Mouse (Mus musculus): ENCODE measurements around the gene Hfm1. TPM values are rescaled to one million over a fixed set of nuclear protein-coding genes. Genes with fewer than 3 reads are reported as not detected.

Hfm1 gene
- polyA plus RNA-seq, 1 experiment from 2014 or later = 0.08 TPM

DNA sequence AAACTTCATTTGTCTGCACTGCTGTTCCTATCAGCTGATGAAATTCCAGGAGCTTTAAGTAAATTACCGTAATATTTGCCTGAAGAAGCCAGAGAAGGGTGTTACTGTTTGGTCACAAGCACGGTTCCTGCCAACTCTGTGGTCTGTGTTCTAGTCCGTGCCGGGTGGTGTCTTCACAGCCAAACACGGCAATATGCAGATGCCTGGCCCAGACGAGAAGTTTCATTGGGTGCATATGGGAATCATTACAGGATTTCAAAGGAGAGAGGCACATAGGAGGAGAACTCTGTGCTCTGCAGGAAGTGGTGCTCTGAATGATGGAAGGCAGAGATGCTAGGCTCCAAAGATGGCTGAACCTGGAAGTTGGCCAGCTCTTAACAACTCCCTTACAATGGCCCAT lies 94.7 kb downstream of the Hfm1 start:
- no peak overlapping the region for H3K27ac ChIP-seq (ENCODE audit: low read length)
- no peaks in the 10 kb centered on the region for H3K9me3 ChIP-seq (ENCODE audit: low read length)
- H3K4me1 ChIP-seq (ENCODE audit: insufficient read depth, low read depth, low read length) = no peaks in the 10 kb centered on the region
- no peak overlapping the region for H3K9ac ChIP-seq (replicated peaks; ENCODE audit: low read depth)
- H3K4me2 ChIP-seq (replicated peaks; ENCODE audit: low read depth, low read length) = no peak overlapping the region
- no peak for DNase-seq (ENCODE audit: low spot score)
- H3K4me3 ChIP-seq (ENCODE audit: low read depth, low read length) = no peak overlapping the region
- H3K36me3 ChIP-seq (ENCODE audit: insufficient read depth, low read length) = no peaks in the 10 kb centered on the region
- TF ChIP-seq CTCF (IDR thresholded peaks at IDR 0.05) (no peak), EP300 (IDR thresholded peaks at IDR 0.05) (no peak)
- H3K27me3 ChIP-seq (replicated peaks; ENCODE audit: insufficient read depth, low read length) = no peaks in the 10 kb centered on the region
- ATAC-seq = no peak
- WGBS = 77% methylated on average over 6 of the region's 6 CpGs

DNA sequence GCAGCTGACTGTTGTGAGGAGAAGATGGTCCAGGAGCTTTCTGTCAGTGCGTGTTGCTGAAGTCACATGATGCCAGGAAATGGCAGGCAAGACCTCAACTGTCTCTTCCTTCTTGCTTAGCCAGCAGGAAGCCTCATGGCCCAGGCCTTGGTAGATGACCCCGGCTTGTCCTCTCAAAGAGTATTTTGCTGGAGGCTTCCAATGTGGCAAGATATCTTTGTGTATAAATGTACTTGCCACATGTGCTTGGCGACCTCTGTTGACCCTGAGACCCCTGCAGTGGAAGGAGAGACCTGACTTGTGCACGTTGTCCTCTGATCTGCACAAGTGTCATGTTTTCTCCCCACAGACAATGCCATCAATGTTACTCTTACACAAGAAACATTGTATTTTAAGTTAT lies 95.3 kb downstream of the Hfm1 start:
- ATAC-seq = no peak
- Histone ChIP-seq H3K4me2 (replicated peaks; ENCODE audit: low read depth, low read length) (no peak overlapping the region), H3K4me3 (ENCODE audit: low read depth, low read length) (no peak overlapping the region), H3K4me1 (ENCODE audit: insufficient read depth, low read depth, low read length) (no peaks in the 10 kb centered on the region), H3K36me3 (ENCODE audit: insufficient read depth, low read length) (no peaks in the 10 kb centered on the region), H3K9me3 (ENCODE audit: low read length) (no peaks in the 10 kb centered on the region), H3K9ac (replicated peaks; ENCODE audit: low read depth) (no peak overlapping the region), H3K27ac (ENCODE audit: low read length) (no peak overlapping the region), H3K27me3 (replicated peaks; ENCODE audit: insufficient read depth, low read length) (no peaks in the 10 kb centered on the region)
- TF ChIP-seq CTCF (IDR thresholded peaks at IDR 0.05) (no peak), EP300 (IDR thresholded peaks at IDR 0.05) (no peak)
- WGBS = 59% methylated on average over 4 of the region's 4 CpGs
- no peak for DNase-seq (ENCODE audit: low spot score)

DNA sequence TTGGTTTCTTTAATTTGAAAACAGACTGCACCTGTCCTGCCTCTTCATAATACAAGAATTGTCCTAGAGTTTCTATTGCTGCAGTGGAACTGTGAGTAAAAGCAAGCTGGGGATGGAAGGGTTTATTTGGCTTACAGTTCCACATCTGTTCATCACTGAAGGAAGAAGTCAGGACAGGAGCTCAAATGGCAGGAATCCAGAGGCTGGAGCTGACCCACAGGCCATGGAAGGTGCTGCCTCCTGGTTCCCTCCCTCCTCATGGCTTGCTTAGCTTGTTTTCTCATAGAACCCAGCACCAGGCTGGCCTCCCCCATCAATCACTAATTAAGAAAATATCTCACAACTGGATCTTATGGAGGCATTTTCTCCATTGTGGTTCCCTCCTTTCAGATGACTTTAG lies 99.4 kb downstream of the Hfm1 start:
- H3K36me3 ChIP-seq (ENCODE audit: insufficient read depth, low read length) = no peaks in the 10 kb centered on the region
- no peak overlapping the region for H3K27ac ChIP-seq (ENCODE audit: low read length)
- no peak for DNase-seq (ENCODE audit: low spot score)
- no peak overlapping the region for H3K4me2 ChIP-seq (replicated peaks; ENCODE audit: low read depth, low read length)
- no peaks in the 10 kb centered on the region for H3K4me1 ChIP-seq (ENCODE audit: insufficient read depth, low read depth, low read length)
- H3K27me3 ChIP-seq (replicated peaks; ENCODE audit: insufficient read depth, low read length) = no peaks in the 10 kb centered on the region
- no peaks in the 10 kb centered on the region for H3K9me3 ChIP-seq (ENCODE audit: low read length)
- TF ChIP-seq CTCF (IDR thresholded peaks at IDR 0.05) (no peak), EP300 (IDR thresholded peaks at IDR 0.05) (no peak)
- H3K4me3 ChIP-seq (ENCODE audit: low read depth, low read length) = no peak overlapping the region
- H3K9ac ChIP-seq (replicated peaks; ENCODE audit: low read depth) = no peak overlapping the region
- no peak for ATAC-seq

DNA sequence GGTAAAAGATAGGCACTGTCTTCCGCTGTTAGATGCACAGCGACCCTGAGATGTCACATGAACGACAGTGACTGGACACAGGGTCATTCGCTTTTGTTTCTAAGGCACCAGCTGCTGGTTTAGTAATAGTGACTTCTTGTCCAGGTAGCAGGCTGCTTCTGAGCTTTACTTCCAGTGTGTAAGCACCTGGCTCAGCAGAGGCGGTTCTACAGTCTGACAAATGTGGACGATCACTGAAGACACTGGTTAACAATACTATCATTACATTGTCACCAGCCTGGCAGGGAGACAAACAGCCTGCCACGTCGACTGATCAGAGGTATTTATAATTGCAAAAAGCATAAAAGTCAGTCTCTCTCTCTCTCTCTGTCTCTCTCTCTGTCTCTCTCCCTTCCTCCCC lies 100.1 kb downstream of the Hfm1 start:
- 0 out of 2 replicates have a peak overlapping the region, but pooled peaks have one; percentile 52 for H3K4me2 ChIP-seq (replicated peaks; ENCODE audit: low read depth, low read length)
- ATAC-seq (no peak), DNase-seq (ENCODE audit: low spot score) (no peak)
- no peak overlapping the region for H3K9ac ChIP-seq (replicated peaks; ENCODE audit: low read depth)
- H3K4me1 ChIP-seq (ENCODE audit: insufficient read depth, low read depth, low read length) = no peaks in the 10 kb centered on the region
- TF ChIP-seq EP300 (IDR thresholded peaks at IDR 0.05) (no peak), CTCF (IDR thresholded peaks at IDR 0.05) (no peak)
- H3K4me3 ChIP-seq (ENCODE audit: low read depth, low read length) = no peak overlapping the region
- H3K27me3 ChIP-seq (replicated peaks; ENCODE audit: insufficient read depth, low read length) = no peaks in the 10 kb centered on the region
- no peaks in the 10 kb centered on the region for H3K36me3 ChIP-seq (ENCODE audit: insufficient read depth, low read length)
- no peak overlapping the region for H3K27ac ChIP-seq (ENCODE audit: low read length)
- WGBS = 65% methylated on average over 8 of the region's 8 CpGs
- no peaks in the 10 kb centered on the region for H3K9me3 ChIP-seq (ENCODE audit: low read length)

DNA sequence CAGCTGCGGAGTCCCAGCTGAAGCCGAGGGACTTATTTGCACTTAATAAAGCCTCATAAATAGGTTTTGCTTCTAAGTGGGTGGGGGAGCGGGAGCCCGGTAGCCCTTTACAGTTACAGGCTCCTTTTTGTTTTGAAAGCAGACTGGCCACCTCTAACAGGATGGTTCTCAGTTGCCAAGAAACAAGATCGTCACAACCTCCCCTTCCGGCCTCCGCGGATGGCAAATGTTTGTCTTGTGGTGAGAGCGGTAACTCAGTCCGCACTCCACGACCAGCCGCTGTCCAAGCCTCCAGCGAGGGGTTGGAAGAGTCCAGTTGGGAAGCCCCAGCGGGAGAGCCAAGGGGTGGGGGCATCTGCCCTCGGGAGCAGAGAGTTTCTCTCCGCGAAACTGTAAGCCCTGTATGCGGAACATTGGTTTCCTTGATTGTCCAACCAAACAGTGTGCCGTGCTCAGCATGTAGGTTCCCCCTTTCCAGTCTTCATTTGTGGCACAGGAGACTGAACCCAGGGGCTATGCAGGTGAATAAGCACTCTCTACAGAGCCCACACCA lies 100.7 kb downstream of the Hfm1 start:
- Histone ChIP-seq H3K36me3 (ENCODE audit: insufficient read depth, low read length) (no peaks in the 10 kb centered on the region), H3K9ac (replicated peaks; ENCODE audit: low read depth) (no peak overlapping the region), H3K27ac (ENCODE audit: low read length) (no peak overlapping the region), H3K4me2 (replicated peaks; ENCODE audit: low read depth, low read length) (peak overlapping the region; percentile 52), H3K4me1 (ENCODE audit: insufficient read depth, low read depth, low read length) (no peaks in the 10 kb centered on the region), H3K9me3 (ENCODE audit: low read length) (no peaks in the 10 kb centered on the region), H3K4me3 (ENCODE audit: low read depth, low read length) (peak overlapping the region; percentile 25; the same call in 1 of the 2 replicates), H3K27me3 (replicated peaks; ENCODE audit: insufficient read depth, low read length) (no peaks in the 10 kb centered on the region)
- ATAC-seq = peak; percentile 30; the same call in 1 of the 2 replicates
- DNase-seq (ENCODE audit: low spot score) = peak; percentile 51
- TF ChIP-seq CTCF (IDR thresholded peaks at IDR 0.05) (no peak), EP300 (IDR thresholded peaks at IDR 0.05) (no peak)
- 10% methylated on average over 19 of the region's 19 CpGs for WGBS

DNA sequence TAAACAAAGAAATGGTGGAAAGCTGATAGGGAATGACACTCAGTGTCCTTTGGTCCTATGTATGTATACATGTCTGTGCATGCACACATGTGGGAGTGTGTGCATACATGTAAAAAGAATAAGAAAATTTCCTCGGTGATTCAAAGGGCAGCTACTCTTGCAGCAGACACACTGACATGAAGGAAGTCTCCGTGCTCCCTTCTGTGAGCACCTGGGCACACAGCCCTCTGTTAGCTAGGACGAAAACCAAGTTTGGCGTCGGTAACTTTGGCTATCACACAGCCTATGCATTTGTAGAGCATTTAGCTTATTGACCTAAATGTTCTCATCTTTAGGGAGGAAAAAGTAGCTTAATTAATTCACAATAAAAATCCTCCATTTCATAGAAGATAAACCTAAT lies 101.4 kb downstream of the Hfm1 start:
- TF ChIP-seq CTCF (IDR thresholded peaks at IDR 0.05) (no peak), EP300 (IDR thresholded peaks at IDR 0.05) (no peak)
- Histone ChIP-seq H3K27ac (ENCODE audit: low read length) (no peak overlapping the region), H3K9ac (replicated peaks; ENCODE audit: low read depth) (no peak overlapping the region), H3K9me3 (ENCODE audit: low read length) (no peaks in the 10 kb centered on the region), H3K4me3 (ENCODE audit: low read depth, low read length) (no peak overlapping the region), H3K27me3 (replicated peaks; ENCODE audit: insufficient read depth, low read length) (no peaks in the 10 kb centered on the region), H3K4me2 (replicated peaks; ENCODE audit: low read depth, low read length) (no peak overlapping the region), H3K4me1 (ENCODE audit: insufficient read depth, low read depth, low read length) (no peaks in the 10 kb centered on the region), H3K36me3 (ENCODE audit: insufficient read depth, low read length) (no peaks in the 10 kb centered on the region)
- ATAC-seq = no peak
- WGBS = 83% methylated on average over 5 of the region's 5 CpGs
- DNase-seq (ENCODE audit: low spot score) = no peak

DNA sequence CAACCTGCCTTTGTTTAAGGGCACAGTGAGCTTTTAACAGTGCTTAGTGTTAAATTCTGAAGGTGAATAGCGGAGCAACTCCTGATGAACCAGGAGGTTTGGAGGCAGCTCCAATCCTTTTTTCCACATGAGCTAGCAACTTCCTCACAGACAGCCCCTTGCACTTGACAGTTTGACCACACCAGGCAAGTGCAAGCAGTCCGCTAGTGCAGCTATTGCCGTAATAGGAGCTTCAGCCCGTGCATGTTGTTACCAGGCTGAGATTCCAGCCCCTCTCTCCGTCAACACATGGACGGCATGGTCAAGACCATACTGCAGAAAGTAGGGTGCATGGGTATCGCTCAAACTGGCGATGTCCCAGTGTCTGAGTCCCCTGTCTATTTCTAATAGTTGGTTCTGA lies 106.5 kb downstream of the Hfm1 start:
- DNase-seq (ENCODE audit: low spot score) = no peak
- ATAC-seq = no peak
- Histone ChIP-seq H3K9ac (replicated peaks; ENCODE audit: low read depth) (no peak overlapping the region), H3K9me3 (ENCODE audit: low read length) (no peaks in the 10 kb centered on the region), H3K4me3 (ENCODE audit: low read depth, low read length) (no peak overlapping the region), H3K4me2 (replicated peaks; ENCODE audit: low read depth, low read length) (no peak overlapping the region), H3K27me3 (replicated peaks; ENCODE audit: insufficient read depth, low read length) (no peaks in the 10 kb centered on the region), H3K4me1 (ENCODE audit: insufficient read depth, low read depth, low read length) (no peaks in the 10 kb centered on the region), H3K36me3 (ENCODE audit: insufficient read depth, low read length) (no peaks in the 10 kb centered on the region), H3K27ac (ENCODE audit: low read length) (no peak overlapping the region)
- TF ChIP-seq EP300 (IDR thresholded peaks at IDR 0.05) (no peak), CTCF (IDR thresholded peaks at IDR 0.05) (no peak)
- 77% methylated on average over 8 of the region's 8 CpGs for WGBS

Data from lung, postnatal 0 days (tissue).